ENCODE assay signal across 9 mouse cellular contexts in the genomic region with DNA sequence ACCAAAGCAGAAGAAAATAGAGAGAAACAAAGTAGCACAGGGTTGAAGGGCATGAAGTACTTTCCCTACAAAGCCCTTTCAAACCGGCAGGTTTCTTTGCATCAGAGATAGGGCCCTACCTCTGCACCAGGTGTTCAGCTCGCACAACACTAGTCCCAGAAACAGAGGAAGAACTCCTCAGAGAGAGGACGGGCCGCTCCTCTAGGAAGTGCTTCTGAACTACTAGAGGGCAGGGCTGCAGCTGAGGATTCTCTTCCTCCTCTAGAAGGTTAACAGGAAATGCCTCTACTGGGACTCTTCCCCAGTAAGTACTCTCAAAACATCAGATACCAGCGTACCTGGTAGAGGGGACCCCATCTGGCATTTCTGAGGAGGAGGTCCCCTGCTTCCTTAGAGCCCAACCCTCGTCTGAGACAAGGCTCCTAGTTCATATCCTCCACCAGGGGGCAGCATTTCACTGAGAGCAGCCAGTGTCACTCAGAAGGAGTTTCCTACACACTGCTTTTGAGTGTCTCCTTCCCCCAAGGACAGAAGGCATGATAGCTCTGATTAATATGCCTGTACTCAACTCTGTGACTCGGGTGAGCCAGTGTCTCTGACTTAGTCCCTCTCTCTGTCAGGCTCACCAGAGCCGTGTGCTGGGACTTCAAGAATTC.
DNase-seq lines count a peak whose midpoint lies in the region; ATAC-seq and TF ChIP-seq lines count a peak whose summit lies in the region.
"Had no signal": no experiment of that assay in that cellular context is flagged by ENCODE, and none has a peak within 500 bp of the region (broad histone marks: within the 10 kb centered on the region; RNA-seq: fewer than 3 reads in every experiment).

No protein-coding gene starts in this region.

- TF ChIP-seq CTCF in bone marrow macrophage, adult 2 months (IDR thresholded peaks at IDR 0.05; ENCODE audit: low read depth, low read length): peak; percentile 85

- no peak overlapping the region for H3K27ac ChIP-seq in bone marrow macrophage, adult 2 months (ENCODE audit: insufficient read depth, low read depth, low read length)
- no peak overlapping the region for H3K27ac ChIP-seq in forebrain, embryonic 15.5 days (replicated peaks)
- H3K27ac ChIP-seq in intestine, embryonic 14.5 days (ENCODE audit: low read depth): no peak overlapping the region
- no peak overlapping the region for H3K27ac ChIP-seq in limb, embryonic 14.5 days (replicated peaks; ENCODE audit: low read depth, low read length)
- H3K27ac ChIP-seq in neural tube, embryonic 13.5 days (replicated peaks): no peak overlapping the region

- peak; percentile 45 for DNase-seq in ovary, postnatal 36 days (ENCODE audit: low spot score)
- no peak for DNase-seq in ovary, adult 18-20 months (ENCODE audit: low spot score)
- peak; percentile 88 for DNase-seq in intestine, embryonic 14.5 days (ENCODE audit: low spot score)
- peak; percentile 69 for DNase-seq in limb, embryonic 14.5 days (ENCODE audit: low spot score)
- DNase-seq in thymus, postnatal 10 days (ENCODE audit: low spot score in 2 of 2): peak; percentile 29 to 73

- no peak overlapping the region for H3K4me2 ChIP-seq in forebrain, embryonic 15.5 days (replicated peaks)
- no peak overlapping the region for H3K4me2 ChIP-seq in intestine, embryonic 14.5 days (ENCODE audit: low read length)
- H3K4me2 ChIP-seq in limb, embryonic 14.5 days (replicated peaks; ENCODE audit: low read depth, low read length, severe bottlenecking): no peak overlapping the region
- H3K4me2 ChIP-seq in neural tube, embryonic 13.5 days: no peak overlapping the region

- H3K36me3 ChIP-seq in forebrain, embryonic 15.5 days: no peaks in the 10 kb centered on the region
- 0 out of 2 replicates have a peak, but pooled peaks cover 7% of the 10 kb centered on the region for H3K36me3 ChIP-seq in intestine, embryonic 14.5 days (ENCODE audit: control insufficient read depth, insufficient read depth, low read length)
- no peaks in the 10 kb centered on the region for H3K36me3 ChIP-seq in limb, embryonic 14.5 days (ENCODE audit: control insufficient read depth, insufficient read depth, low read length)
- H3K36me3 ChIP-seq in neural tube, embryonic 13.5 days: no peaks in the 10 kb centered on the region

- peak; percentile 47; the same call in 1 of the 2 replicates for ATAC-seq in forebrain, embryonic 15.5 days (replicated peaks)
- ATAC-seq in intestine, embryonic 14.5 days (replicated peaks; ENCODE audit: low FRiP score, low TSS enrichment, low read depth): peak; percentile 72
- ATAC-seq in limb, embryonic 14.5 days (ENCODE audit: low FRiP score, low read depth): no peak; the same call in 1 of the 2 replicates
- ATAC-seq in neural tube, embryonic 13.5 days (ENCODE audit: low read depth): peak; percentile 59; the same call in 1 of the 2 replicates

- peaks cover 2% of the 10 kb centered on the region; the same call in 1 of the 2 replicates for H3K4me1 ChIP-seq in bone marrow macrophage, adult 2 months (ENCODE audit: control insufficient read depth, insufficient read depth, low read length)
- H3K4me1 ChIP-seq in forebrain, embryonic 15.5 days: no peaks in the 10 kb centered on the region
- no peaks in the 10 kb centered on the region for H3K4me1 ChIP-seq in intestine, embryonic 14.5 days (replicated peaks; ENCODE audit: control insufficient read depth, insufficient read depth, low read length)
- no peaks in the 10 kb centered on the region for H3K4me1 ChIP-seq in limb, embryonic 14.5 days (ENCODE audit: control insufficient read depth, insufficient read depth, low read length)
- peaks cover 6% of the 10 kb centered on the region for H3K4me1 ChIP-seq in neural tube, embryonic 13.5 days (replicated peaks)

- no peak overlapping the region for H3K4me3 ChIP-seq in bone marrow macrophage, adult 2 months (ENCODE audit: insufficient read depth, low read length)
- H3K4me3 ChIP-seq in forebrain, embryonic 15.5 days: no peak overlapping the region
- H3K4me3 ChIP-seq in intestine, embryonic 14.5 days (ENCODE audit: low read depth, low read length): no peak overlapping the region
- no peak overlapping the region for H3K4me3 ChIP-seq in limb, embryonic 14.5 days (replicated peaks; ENCODE audit: low read length)
- H3K4me3 ChIP-seq in neural tube, embryonic 13.5 days: no peak overlapping the region
- H3K4me3 ChIP-seq: erythroblast, embryonic 14.5 days had no signal

- H3K9me3 ChIP-seq in forebrain, embryonic 15.5 days: no peaks in the 10 kb centered on the region
- H3K9me3 ChIP-seq in intestine, embryonic 14.5 days (ENCODE audit: control insufficient read depth, low read length): no peaks in the 10 kb centered on the region
- no peaks in the 10 kb centered on the region for H3K9me3 ChIP-seq in limb, embryonic 14.5 days (ENCODE audit: control insufficient read depth, low read length)
- H3K9me3 ChIP-seq in neural tube, embryonic 13.5 days: no peaks in the 10 kb centered on the region

- no peak overlapping the region for H3K9ac ChIP-seq in forebrain, embryonic 15.5 days (replicated peaks)
- H3K9ac ChIP-seq in intestine, embryonic 14.5 days (ENCODE audit: low read length): no peak overlapping the region
- no peak overlapping the region for H3K9ac ChIP-seq in limb, embryonic 14.5 days (ENCODE audit: low read depth, low read length, severe bottlenecking)
- no peak overlapping the region for H3K9ac ChIP-seq in neural tube, embryonic 13.5 days

- 50% methylated on average over 8 of the region's 8 CpGs for WGBS in forebrain, embryonic 15.5 days
- WGBS in intestine, embryonic 14.5 days: 41% methylated on average over 8 of the region's 8 CpGs
- 46% methylated on average over 8 of the region's 8 CpGs for WGBS in limb, embryonic 14.5 days
- WGBS in neural tube, embryonic 13.5 days: 48% methylated on average over 8 of the region's 8 CpGs

- no peak for TF ChIP-seq POLR2A in bone marrow macrophage, adult 2 months (IDR thresholded peaks at IDR 0.05; ENCODE audit: borderline replicate concordance, low read depth, low read length)
- TF ChIP-seq POLR2A in limb, embryonic 14.5 days (IDR thresholded peaks at IDR 0.05; ENCODE audit: borderline replicate concordance, extremely low read depth, insufficient read depth, insufficient read length): no peak

- no peaks in the 10 kb centered on the region for H3K27me3 ChIP-seq in forebrain, embryonic 15.5 days
- no peaks in the 10 kb centered on the region for H3K27me3 ChIP-seq in intestine, embryonic 14.5 days (replicated peaks; ENCODE audit: control insufficient read depth, insufficient read depth, low read length)
- no peaks in the 10 kb centered on the region for H3K27me3 ChIP-seq in limb, embryonic 14.5 days (ENCODE audit: control insufficient read depth, insufficient read depth, low read length)
- no peaks in the 10 kb centered on the region for H3K27me3 ChIP-seq in neural tube, embryonic 13.5 days
